Mouse (Mus musculus): ENCODE data around the gene Prss22. TPM values are rescaled to one million over a fixed set of nuclear protein-coding genes. Genes with fewer than 3 reads are reported as not detected.

Prss22 gene
- polyA plus RNA-seq (2016; fragmentation: Nextera tagmentation; extraction: Ambion mirVana): 3.0 and 3.6 TPM in 2 replicates

GRCm38 (mm10) chr17:23997901-23998300 is at the start of gene Prss22:
Gene Prss22 (minus strand): TSS chr17:23998100.
- DNase-seq (ENCODE audit: low spot score): peak; percentile 54
- Histone ChIP-seq H3K4me3 (peak within 1 kb of the TSS; percentile 31), H3K4me1 (peaks cover 24% of the 10 kb centered on the region), H3K27me3 (replicated peaks; ENCODE audit: low read depth, poor library complexity, severe bottlenecking) (peaks cover 12% of the 10 kb centered on the region), H3K36me3 (replicated peaks) (no peaks in the 10 kb centered on the region), H3K9me3 (no peaks in the 10 kb centered on the region), H3K27ac (replicated peaks) (peak within 1 kb of the TSS; percentile 1; the same call in 1 of the 2 replicates)
- 58% methylated on average over 2 of the region's 2 CpGs for WGBS

- 46% methylated on average over 5 of the region's 5 CpGs for WGBS
- no peaks in the 10 kb centered on the region for H3K9me3 ChIP-seq
- H3K27me3 ChIP-seq (replicated peaks; ENCODE audit: low read depth, poor library complexity, severe bottlenecking): no peaks in the 10 kb centered on the region
- DNase-seq (ENCODE audit: low spot score): no peak
- no peak overlapping the region for H3K27ac ChIP-seq (replicated peaks)
- H3K4me1 ChIP-seq: no peaks in the 10 kb centered on the region
- H3K4me3 ChIP-seq: no peak overlapping the region
- peaks cover 46% of the 10 kb centered on the region for H3K36me3 ChIP-seq (replicated peaks)
Measured at GRCm38 (mm10) chr17:24046026-24046425, 48.1 kb upstream of the Prss22 start.

- DNase-seq (ENCODE audit: low spot score): no peak
- Histone ChIP-seq H3K27me3 (replicated peaks; ENCODE audit: low read depth, poor library complexity, severe bottlenecking) (no peaks in the 10 kb centered on the region), H3K9me3 (no peaks in the 10 kb centered on the region), H3K36me3 (replicated peaks) (peaks cover 42% of the 10 kb centered on the region), H3K27ac (replicated peaks) (no peak overlapping the region), H3K4me1 (no peaks in the 10 kb centered on the region), H3K4me3 (no peak overlapping the region)
- 86% methylated on average over 10 of the region's 10 CpGs for WGBS
Measured at GRCm38 (mm10) chr17:24045608-24046007, 47.7 kb upstream of the Prss22 start.

- H3K4me3 ChIP-seq: no peak overlapping the region
- peaks cover 31% of the 10 kb centered on the region for H3K36me3 ChIP-seq (replicated peaks)
- no peak overlapping the region for H3K27ac ChIP-seq (replicated peaks)
- no peaks in the 10 kb centered on the region for H3K27me3 ChIP-seq (replicated peaks; ENCODE audit: low read depth, poor library complexity, severe bottlenecking)
- WGBS: 57% methylated on average over 5 of the region's 5 CpGs
- no peak for DNase-seq (ENCODE audit: low spot score)
- H3K9me3 ChIP-seq: no peaks in the 10 kb centered on the region
- no peaks in the 10 kb centered on the region for H3K4me1 ChIP-seq
Measured at GRCm38 (mm10) chr17:24044482-24044881, 46.6 kb upstream of the Prss22 start.

- Histone ChIP-seq H3K36me3 (replicated peaks) (no peaks in the 10 kb centered on the region), H3K4me1 (no peaks in the 10 kb centered on the region), H3K27ac (replicated peaks) (no peak within 1 kb of the TSS), H3K27me3 (replicated peaks; ENCODE audit: low read depth, poor library complexity, severe bottlenecking) (no peaks in the 10 kb centered on the region), H3K9me3 (no peaks in the 10 kb centered on the region), H3K4me3 (no peak within 1 kb of the TSS)
- WGBS: 79% methylated on average over 4 of the region's 4 CpGs
- no peak for DNase-seq (ENCODE audit: low spot score)
Measured at GRCm38 (mm10) chr17:24037844-24038243, 39.9 kb upstream of the Prss22 start, which contains the start of gene Prss27. Gene Prss27 (plus strand): TSS chr17:24038144.

- H3K27me3 ChIP-seq (replicated peaks; ENCODE audit: low read depth, poor library complexity, severe bottlenecking): no peaks in the 10 kb centered on the region
- DNase-seq (ENCODE audit: low spot score): no peak
- H3K4me3 ChIP-seq: no peak overlapping the region
- no peaks in the 10 kb centered on the region for H3K9me3 ChIP-seq
- no peak overlapping the region for H3K27ac ChIP-seq (replicated peaks)
- H3K36me3 ChIP-seq (replicated peaks): no peaks in the 10 kb centered on the region
- no peaks in the 10 kb centered on the region for H3K4me1 ChIP-seq
- 87% methylated on average over 13 of the region's 13 CpGs for WGBS
Measured at GRCm38 (mm10) chr17:24037360-24037759, 39.5 kb upstream of the Prss22 start.

- H3K27ac ChIP-seq (replicated peaks): no peak overlapping the region
- H3K36me3 ChIP-seq (replicated peaks): no peaks in the 10 kb centered on the region
- H3K4me3 ChIP-seq: no peak overlapping the region
- no peaks in the 10 kb centered on the region for H3K27me3 ChIP-seq (replicated peaks; ENCODE audit: low read depth, poor library complexity, severe bottlenecking)
- WGBS: 75% methylated on average over 6 of the region's 6 CpGs
- no peak for DNase-seq (ENCODE audit: low spot score)
- no peaks in the 10 kb centered on the region for H3K4me1 ChIP-seq
- H3K9me3 ChIP-seq: no peaks in the 10 kb centered on the region
Measured at GRCm38 (mm10) chr17:24036954-24037353, 39.1 kb upstream of the Prss22 start.

GRCm38 (mm10) chr17:24035087-24035486 is 37.2 kb upstream of the Prss22 start:
- no peak for DNase-seq (ENCODE audit: low spot score)

GRCm38 (mm10) chr17:24030551-24030950 is 32.7 kb upstream of the Prss22 start:
- WGBS: 77% methylated on average over 20 of the region's 22 CpGs
- no peaks in the 10 kb centered on the region for H3K36me3 ChIP-seq (replicated peaks)

More at GRCm38 (mm10) chr17:24035087-24035486, 37.2 kb upstream of the Prss22 start:
- Histone ChIP-seq H3K27me3 (replicated peaks; ENCODE audit: low read depth, poor library complexity, severe bottlenecking) (no peaks in the 10 kb centered on the region), H3K9me3 (no peaks in the 10 kb centered on the region), H3K36me3 (replicated peaks) (no peaks in the 10 kb centered on the region), H3K4me3 (no peak overlapping the region), H3K4me1 (no peaks in the 10 kb centered on the region), H3K27ac (replicated peaks) (no peak overlapping the region)
- WGBS: 81% methylated on average over 7 of the region's 7 CpGs

GRCm38 (mm10) chr17:24029477-24029876 is 31.6 kb upstream of the Prss22 start:
- Histone ChIP-seq H3K4me1 (no peaks in the 10 kb centered on the region), H3K27me3 (replicated peaks; ENCODE audit: low read depth, poor library complexity, severe bottlenecking) (no peaks in the 10 kb centered on the region), H3K27ac (replicated peaks) (no peak overlapping the region), H3K36me3 (replicated peaks) (no peaks in the 10 kb centered on the region), H3K9me3 (no peaks in the 10 kb centered on the region), H3K4me3 (no peak overlapping the region)
- no peak for DNase-seq (ENCODE audit: low spot score)
- WGBS: 80% methylated on average over 7 of the region's 7 CpGs

More at GRCm38 (mm10) chr17:24030551-24030950, 32.7 kb upstream of the Prss22 start:
- no peak overlapping the region for H3K27ac ChIP-seq (replicated peaks)
- H3K4me1 ChIP-seq: no peaks in the 10 kb centered on the region
- no peaks in the 10 kb centered on the region for H3K9me3 ChIP-seq
- no peak for DNase-seq (ENCODE audit: low spot score)
- H3K27me3 ChIP-seq (replicated peaks; ENCODE audit: low read depth, poor library complexity, severe bottlenecking): no peaks in the 10 kb centered on the region
- H3K4me3 ChIP-seq: no peak overlapping the region

GRCm38 (mm10) chr17:24021375-24022199 is 23.7 kb upstream of the Prss22 start:
- Histone ChIP-seq H3K27me3 (replicated peaks; ENCODE audit: low read depth, poor library complexity, severe bottlenecking) (no peaks in the 10 kb centered on the region), H3K4me1 (no peaks in the 10 kb centered on the region), H3K4me3 (no peak overlapping the region), H3K9me3 (no peaks in the 10 kb centered on the region), H3K36me3 (replicated peaks) (no peaks in the 10 kb centered on the region), H3K27ac (replicated peaks) (no peak overlapping the region)
- DNase-seq (ENCODE audit: low spot score): no peak
- 82% methylated on average over 5 of the region's 5 CpGs for WGBS

GRCm38 (mm10) chr17:24020696-24021095 is 22.8 kb upstream of the Prss22 start:
- Histone ChIP-seq H3K27me3 (replicated peaks; ENCODE audit: low read depth, poor library complexity, severe bottlenecking) (no peaks in the 10 kb centered on the region), H3K36me3 (replicated peaks) (no peaks in the 10 kb centered on the region), H3K9me3 (no peaks in the 10 kb centered on the region), H3K27ac (replicated peaks) (no peak overlapping the region), H3K4me1 (no peaks in the 10 kb centered on the region), H3K4me3 (no peak overlapping the region)
- WGBS: 68% methylated on average over 6 of the region's 6 CpGs
- no peak for DNase-seq (ENCODE audit: low spot score)

- peak; percentile 53 for DNase-seq (ENCODE audit: low spot score)
- Histone ChIP-seq H3K4me3 (no peak overlapping the region), H3K27ac (replicated peaks) (no peak overlapping the region), H3K9me3 (no peaks in the 10 kb centered on the region), H3K36me3 (replicated peaks) (no peaks in the 10 kb centered on the region), H3K27me3 (replicated peaks; ENCODE audit: low read depth, poor library complexity, severe bottlenecking) (no peaks in the 10 kb centered on the region), H3K4me1 (0 out of 2 replicates have a peak, but pooled peaks cover 2% of the 10 kb centered on the region)
- 25% methylated on average over 14 of the region's 14 CpGs for WGBS
Measured at GRCm38 (mm10) chr17:24015727-24016126, 17.8 kb upstream of the Prss22 start.

All from embryonic facial prominence, embryonic 10.5 days (tissue).